Mouse (Mus musculus): Measurements from ENCODE around the gene Phc2.

DNA sequence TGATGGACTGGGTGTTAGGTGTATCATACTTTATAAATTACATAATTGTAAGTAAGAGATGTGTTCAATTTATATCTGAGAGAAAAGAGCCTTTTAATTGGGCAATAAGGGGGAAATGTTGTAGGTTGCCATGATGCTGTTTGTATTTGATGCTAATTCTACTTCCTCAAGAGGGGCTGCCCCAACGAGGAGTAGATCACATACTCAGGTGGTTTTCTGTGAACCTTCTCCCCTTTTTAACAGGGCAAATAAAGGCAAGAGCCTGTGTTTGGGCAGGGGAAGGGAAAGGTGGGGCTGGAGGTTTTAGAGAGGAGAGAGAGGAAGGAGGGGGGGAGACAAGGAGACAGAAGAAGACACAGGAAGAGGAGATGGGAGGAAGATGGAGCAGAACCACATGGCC lies 86.4 kb downstream of the Phc2 start:
- no peak for TF ChIP-seq EP300 (IDR thresholded peaks at IDR 0.05; ENCODE audit: low read depth in 1 of 2, low read length in 2 of 2)
- no peak for TF ChIP-seq ZC3H11A (IDR thresholded peaks at IDR 0.05; ENCODE audit: low read depth, low read length)
- TF ChIP-seq CTCF (IDR thresholded peaks at IDR 0.05 in 2 of 3, conservative IDR thresholded peaks at IDR 0.05 in 1 of 3; ENCODE audit: control insufficient read depth in 1 of 3, insufficient read depth in 1 of 3, low read depth in 2 of 3, low read length in 3 of 3, poor library complexity in 1 of 3, severe bottlenecking in 1 of 3): no peak
- no peak for TF ChIP-seq RAD21 (IDR thresholded peaks at IDR 0.05; ENCODE audit: low read depth, low read length)
- no peak for TF ChIP-seq JUND (IDR thresholded peaks at IDR 0.05; ENCODE audit: low read depth, low read length)
- no peak for TF ChIP-seq ZNF384 (IDR thresholded peaks at IDR 0.05; ENCODE audit: low read depth, low read length)
- TF ChIP-seq MAX (IDR thresholded peaks at IDR 0.05; ENCODE audit: low read length): no peak
- no peak for TF ChIP-seq POLR2A (IDR thresholded peaks at IDR 0.05; ENCODE audit: control insufficient read depth in 1 of 2, insufficient read depth in 1 of 2, low read depth in 1 of 2, low read length in 2 of 2, poor library complexity in 1 of 2)
- TF ChIP-seq GATA1 (IDR thresholded peaks at IDR 0.05; ENCODE audit: low read depth, low read length): no peak
- no peak for TF ChIP-seq CHD1 (IDR thresholded peaks at IDR 0.05; ENCODE audit: low read depth, low read length)
- TF ChIP-seq E2F4 (IDR thresholded peaks at IDR 0.05; ENCODE audit: borderline replicate concordance, low read depth, low read length): no peak
- no peak for TF ChIP-seq TAL1 (IDR thresholded peaks at IDR 0.05; ENCODE audit: low read length)

Measured in MEL (cell line).